ENCODE assay signal across 29 mouse cellular contexts in genomic region chr4:103067906-103068655, GRCm38 (mm10). TPM values are rescaled to one million over a fixed set of nuclear protein-coding genes. Genes with fewer than 3 reads are reported as not detected.
DNase-seq lines count a peak whose midpoint lies in the region; ATAC-seq and TF ChIP-seq lines count a peak whose summit lies in the region.
"Had no signal": no experiment of that assay in that cellular context is flagged by ENCODE, and none has a peak within 500 bp of the region (broad histone marks: within the 10 kb centered on the region; RNA-seq: fewer than 3 reads in every experiment).

No protein-coding gene starts in this region.

- no peak for TF ChIP-seq POLR2A in thymus, adult 2 months (IDR thresholded peaks at IDR 0.05; ENCODE audit: control insufficient read depth, extremely low read depth, insufficient read depth, low read length, poor library complexity)

- no peaks in the 10 kb centered on the region for H3K9me3 ChIP-seq in hindbrain, postnatal 0 days (ENCODE audit: low read length)
- H3K9me3 ChIP-seq in hindbrain, embryonic 11.5 days (ENCODE audit: control insufficient read depth, low read length) = no peaks in the 10 kb centered on the region
- H3K9me3 ChIP-seq in midbrain, embryonic 16.5 days (replicated peaks; ENCODE audit: control insufficient read depth, low read length, poor library complexity, severe bottlenecking) = no peaks in the 10 kb centered on the region
- H3K9me3 ChIP-seq: heart, embryonic 13.5 days; hindbrain, embryonic 13.5 days; liver, embryonic 15.5 days; lung, embryonic 15.5 days; neural tube, embryonic 13.5 days had no signal

- H3K4me3 ChIP-seq in hindbrain, postnatal 0 days (ENCODE audit: low read length) = no peak overlapping the region
- H3K4me3 ChIP-seq in hindbrain, embryonic 11.5 days (ENCODE audit: low read depth, low read length) = no peak overlapping the region
- no peak overlapping the region for H3K4me3 ChIP-seq in thymus, adult 2 months (ENCODE audit: control insufficient read depth, insufficient read depth, low read length)
- H3K4me3 ChIP-seq in midbrain, embryonic 16.5 days (ENCODE audit: low read depth, low read length) = no peak overlapping the region
- H3K4me3 ChIP-seq: heart, embryonic 13.5 days; hindbrain, embryonic 13.5 days; liver, embryonic 15.5 days; lung, embryonic 15.5 days; myocyte; neural tube, embryonic 13.5 days had no signal

- 61% methylated on average over 6 of the region's 6 CpGs for WGBS in hindbrain, postnatal 0 days
- 62% methylated on average over 6 of the region's 6 CpGs for WGBS in hindbrain, embryonic 11.5 days
- WGBS in thymus, adult 2 months = 60% methylated on average over 6 of the region's 6 CpGs
- 31% methylated on average over 6 of the region's 6 CpGs for WGBS in midbrain, embryonic 16.5 days

- no peak overlapping the region for H3K27ac ChIP-seq in hindbrain, postnatal 0 days
- H3K27ac ChIP-seq in hindbrain, embryonic 11.5 days (ENCODE audit: low read depth, low read length) = no peak overlapping the region
- peak overlapping the region; percentile 78 for H3K27ac ChIP-seq in thymus, adult 2 months (ENCODE audit: control insufficient read depth, insufficient read depth, low read length)
- no peak overlapping the region for H3K27ac ChIP-seq in midbrain, embryonic 16.5 days (ENCODE audit: low read length)
- H3K27ac ChIP-seq: heart, embryonic 13.5 days; hindbrain, embryonic 13.5 days; liver, embryonic 15.5 days; lung, embryonic 15.5 days; neural tube, embryonic 13.5 days had no signal

- H3K4me2 ChIP-seq in hindbrain, postnatal 0 days (ENCODE audit: low read depth, low read length) = no peak overlapping the region
- no peak overlapping the region for H3K4me2 ChIP-seq in hindbrain, embryonic 11.5 days (replicated peaks; ENCODE audit: low read depth, low read length)
- no peak overlapping the region for H3K4me2 ChIP-seq in midbrain, embryonic 16.5 days (ENCODE audit: low read length)
- H3K4me2 ChIP-seq: heart, embryonic 13.5 days; hindbrain, embryonic 13.5 days; liver, embryonic 15.5 days; lung, embryonic 15.5 days; neural tube, embryonic 13.5 days had no signal

- peak; percentile 2 for DNase-seq in hindbrain, postnatal 0 days (ENCODE audit: low spot score)
- DNase-seq in hindbrain, embryonic 11.5 days (ENCODE audit: low spot score) = no peak
- DNase-seq in thymus, adult 2 months = no peak
- DNase-seq in thymus, adult 18-20 months = no peak
- DNase-seq in ovary, postnatal 14 days (ENCODE audit: low spot score) = no peak
- DNase-seq in layer of hippocampus, postnatal 36 days = no peak
- DNase-seq: adrenal gland, postnatal 10 days; cerebellum, adult 9-10 months; forebrain, postnatal 0 days; gastrocnemius, postnatal 25 days; heart, adult 18-20 months; heart, postnatal 14 days; kidney, adult 18-20 months; kidney, postnatal 4 days; liver; lung, postnatal 36 days had no signal

- no peaks in the 10 kb centered on the region for H3K4me1 ChIP-seq in hindbrain, postnatal 0 days (ENCODE audit: insufficient read depth, low read length)
- no peaks in the 10 kb centered on the region for H3K4me1 ChIP-seq in hindbrain, embryonic 11.5 days (replicated peaks; ENCODE audit: control insufficient read depth, insufficient read depth, low read length)
- peaks cover 25% of the 10 kb centered on the region for H3K4me1 ChIP-seq in thymus, adult 2 months (replicated peaks; ENCODE audit: control insufficient read depth, insufficient read depth, low read length)
- peaks cover 4% of the 10 kb centered on the region; the same call in 1 of the 2 replicates for H3K4me1 ChIP-seq in midbrain, embryonic 16.5 days (ENCODE audit: control insufficient read depth, insufficient read depth, low read length)
- H3K4me1 ChIP-seq: heart, embryonic 13.5 days; liver, embryonic 15.5 days; lung, embryonic 15.5 days; neural tube, embryonic 13.5 days had no signal

- H3K27me3 ChIP-seq in hindbrain, postnatal 0 days (ENCODE audit: insufficient read depth, low read length) = no peaks in the 10 kb centered on the region
- no peaks in the 10 kb centered on the region for H3K27me3 ChIP-seq in hindbrain, embryonic 11.5 days (ENCODE audit: control insufficient read depth, insufficient read depth, low read length)
- no peaks in the 10 kb centered on the region for H3K27me3 ChIP-seq in thymus, adult 2 months (ENCODE audit: control insufficient read depth, insufficient read depth, low read length)
- H3K27me3 ChIP-seq in midbrain, embryonic 16.5 days (ENCODE audit: control insufficient read depth, insufficient read depth, low read depth, low read length) = no peaks in the 10 kb centered on the region
- H3K27me3 ChIP-seq: heart, embryonic 13.5 days; hindbrain, embryonic 13.5 days; liver, embryonic 15.5 days; lung, embryonic 15.5 days; neural tube, embryonic 13.5 days; Patski had no signal

- TF ChIP-seq CTCF in hindbrain, postnatal 0 days (IDR thresholded peaks at IDR 0.05; ENCODE audit: low read depth) = no peak
- TF ChIP-seq CTCF in thymus, adult 2 months (IDR thresholded peaks at IDR 0.05; ENCODE audit: borderline replicate concordance, control insufficient read depth, extremely low read depth, insufficient read depth, low read length, poor library complexity) = no peak

- no peak overlapping the region for H3K9ac ChIP-seq in hindbrain, postnatal 0 days (replicated peaks; ENCODE audit: low read length)
- no peak overlapping the region for H3K9ac ChIP-seq in hindbrain, embryonic 11.5 days (ENCODE audit: low read depth, low read length)
- no peak overlapping the region for H3K9ac ChIP-seq in midbrain, embryonic 16.5 days (ENCODE audit: low read depth, low read length)
- H3K9ac ChIP-seq: forebrain, postnatal 0 days; heart, embryonic 13.5 days; hindbrain, embryonic 13.5 days; liver, embryonic 15.5 days; lung, embryonic 15.5 days; neural tube, embryonic 13.5 days had no signal

- ATAC-seq in hindbrain, postnatal 0 days = no peak
- ATAC-seq in hindbrain, embryonic 11.5 days (ENCODE audit: low FRiP score) = no peak
- peak; percentile 39; the same call in 1 of the 2 replicates for ATAC-seq in midbrain, embryonic 16.5 days
- ATAC-seq: activated CD4-positive, CD25-positive, alpha-beta regulatory T cell, adult 4 months; CD4-positive, CD25-positive, alpha-beta regulatory T cell, adult 4 months; forebrain, postnatal 0 days; inflammation-experienced regulatory T-cells, adult 6 months; Patski had no signal

- no peaks in the 10 kb centered on the region for H3K36me3 ChIP-seq in hindbrain, postnatal 0 days (ENCODE audit: insufficient read depth, low read length)
- no peaks in the 10 kb centered on the region for H3K36me3 ChIP-seq in hindbrain, embryonic 11.5 days (ENCODE audit: control insufficient read depth, insufficient read depth, low read length)
- peaks cover 13% of the 10 kb centered on the region for H3K36me3 ChIP-seq in thymus, adult 2 months (ENCODE audit: control insufficient read depth, insufficient read depth, low read length)
- H3K36me3 ChIP-seq in midbrain, embryonic 16.5 days (ENCODE audit: control insufficient read depth, insufficient read depth, low read length) = no peaks in the 10 kb centered on the region
- H3K36me3 ChIP-seq: heart, embryonic 13.5 days; hindbrain, embryonic 13.5 days; liver, embryonic 15.5 days; lung, embryonic 15.5 days; neural tube, embryonic 13.5 days had no signal

RNA-seq across cellular contexts. Expression of gene Insl5, which starts 41.4 kb away (rescaled TPM):
- total RNA-seq in hindbrain, postnatal 0 days (2014; rRNA removed) = not detected in 2 replicates
- not detected in 2 replicates for polyA plus RNA-seq in hindbrain, postnatal 0 days (2015; fragmentation: Nextera tagmentation; extraction: Ambion mirVana)
- polyA plus RNA-seq in hindbrain, embryonic 11.5 days (2014; fragmentation: Nextera tagmentation; extraction: Ambion mirVana) = 0.69 TPM in 1 of 2 replicates, not detected in the other
- 15.7 and 19.4 TPM in 2 replicates for polyA plus RNA-seq in thymus, adult 2 months (2012; rRNA removed)
- 0.57 and 0.65 TPM in 2 replicates for polyA plus RNA-seq in midbrain, embryonic 16.5 days (2015; fragmentation: Nextera tagmentation; extraction: Ambion mirVana)
- total RNA-seq in layer of hippocampus, postnatal 36 days (2021) = 1 to 10 TPM; 1.5 to 2.0 TPM
- total RNA-seq: adrenal gland, postnatal 10 days; ES-E14; gastrocnemius, postnatal 25 days; heart, adult 18-20 months; heart, postnatal 14 days had no signal
- polyA plus RNA-seq: activated CD4-positive, CD25-positive, alpha-beta regulatory T cell, adult 4 months; CD4-positive, CD25-positive, alpha-beta regulatory T cell, adult 4 months; forebrain, postnatal 0 days; hindbrain, embryonic 13.5 days; inflammation-experienced regulatory T-cells, adult 6 months; kidney, embryonic 16.5 days; liver, embryonic 15.5 days; myocyte; Patski had no signal

RNA-seq across cellular contexts. Expression of gene Mier1, which starts 46.1 kb away (rescaled TPM):
- 26.1 and 27.8 TPM in 2 replicates for total RNA-seq in hindbrain, postnatal 0 days (2014; rRNA removed)
- 37.4 and 39.2 TPM in 2 replicates for polyA plus RNA-seq in hindbrain, postnatal 0 days (2015; fragmentation: Nextera tagmentation; extraction: Ambion mirVana)
- polyA plus RNA-seq in hindbrain, embryonic 11.5 days (2014; fragmentation: Nextera tagmentation; extraction: Ambion mirVana) = 33.6 and 48.8 TPM in 2 replicates
- 63.8 and 65.4 TPM in 2 replicates for polyA plus RNA-seq in thymus, adult 2 months (2012; rRNA removed)
- 26.7 and 34.4 TPM in 2 replicates for polyA plus RNA-seq in midbrain, embryonic 16.5 days (2015; fragmentation: Nextera tagmentation; extraction: Ambion mirVana)
- 10 to 100 TPM; 45.1 to 55.8 TPM for total RNA-seq in layer of hippocampus, postnatal 36 days (2021)

RNA-seq across cellular contexts. Expression of gene Wdr78, which starts 46.3 kb away (rescaled TPM):
- total RNA-seq in hindbrain, postnatal 0 days (2014; rRNA removed) = 4.2 TPM in 2 replicates
- 2.8 and 3.0 TPM in 2 replicates for polyA plus RNA-seq in hindbrain, postnatal 0 days (2015; fragmentation: Nextera tagmentation; extraction: Ambion mirVana)
- 6.7 and 7.6 TPM in 2 replicates for polyA plus RNA-seq in hindbrain, embryonic 11.5 days (2014; fragmentation: Nextera tagmentation; extraction: Ambion mirVana)
- polyA plus RNA-seq in thymus, adult 2 months (2012; rRNA removed) = 50.2 and 54.6 TPM in 2 replicates
- 5.7 and 6.2 TPM in 2 replicates for polyA plus RNA-seq in midbrain, embryonic 16.5 days (2015; fragmentation: Nextera tagmentation; extraction: Ambion mirVana)
- total RNA-seq in layer of hippocampus, postnatal 36 days (2021) = 10 to 100 TPM; 15.9 to 16.7 TPM
